Mouse (Mus musculus) neural tube, embryonic 11.5 days (tissue): ENCODE data around the gene Ncoa1. TPM values are rescaled to one million over a fixed set of nuclear protein-coding genes. Genes with fewer than 3 reads are reported as not detected.

Experiments used
- ATAC-seq: fragments of 200-750 bp; cut with Nextera tagmentation; 2 replicates; pipeline ENCODE4 v1.8.0; 2017; ENCODE audit warnings: moderate number of reproducible peaks, mild to moderate bottlenecking, moderate TSS enrichment, moderate library complexity; ENCODE audit not compliant: insufficient read depth, low FRiP score, low TSS enrichment
- DNase-seq: peaks from one replicate; pipeline ENCODE4 v3.0.0-alpha.2; 2015; ENCODE audit warnings: low spot score
- H3K27ac ChIP-seq: fragments of 300-500 bp; sonication (generic); 2 replicates; pipeline ENCODE4 v1.5.1; 2014; ENCODE audit warnings: low read depth, mild to moderate bottlenecking, low read length
- H3K27me3 ChIP-seq: fragments of 300-500 bp; sonication (generic); 2 replicates; pipeline ENCODE4 v1.6.1; 2014; ENCODE audit warnings: mild to moderate bottlenecking, low read length, mixed read lengths; ENCODE audit not compliant: control insufficient read depth, insufficient read depth
- H3K36me3 ChIP-seq: fragments of 300-500 bp; sonication (generic); 2 replicates; pipeline ENCODE4 v1.6.1; 2014; ENCODE audit warnings: mild to moderate bottlenecking, low read length, moderate library complexity, mixed read lengths; ENCODE audit not compliant: control insufficient read depth, insufficient read depth
- H3K4me1 ChIP-seq: fragments of 300-500 bp; sonication (generic); 2 replicates; pipeline ENCODE4 v1.6.1; 2014; ENCODE audit warnings: low read length, mixed read lengths; ENCODE audit not compliant: control insufficient read depth, insufficient read depth
- H3K4me2 ChIP-seq: fragments of 300-500 bp; sonication (generic); 2 replicates; pipeline ENCODE4 v1.6.1; 2014; ENCODE audit warnings: low read depth, mild to moderate bottlenecking, moderate library complexity
- H3K4me3 ChIP-seq: fragments of 300-500 bp; sonication (generic); 2 replicates; pipeline ENCODE4 v1.5.1; 2014; ENCODE audit warnings: low read depth, low read length
- H3K9ac ChIP-seq: fragments of 300-500 bp; sonication (generic); 2 replicates; pipeline ENCODE4 v1.6.1; 2014; ENCODE audit warnings: mild to moderate bottlenecking, low read length
- H3K9me3 ChIP-seq: fragments of 300-500 bp; sonication (generic); 2 replicates; pipeline ENCODE4 v1.6.1; 2016; ENCODE audit warnings: low read length; ENCODE audit not compliant: control insufficient read depth
- WGBS: fragments of 180-500 bp; shearing (Covaris S2); extraction: QIAGEN DNeasy Blood & Tissue Kit; methylation state at CpG from one replicate; pipeline ENCODE4 v1.1.7; 2014; 5-methylcytosine and 5-hydroxymethylcytosine counted together
- polyA plus RNA-seq: library from polyadenylated mRNA; unstranded; fragments of >200 nt; fragmentation: Nextera tagmentation; extraction: Ambion mirVana; gene quantifications from 2 replicates; pipeline ENCODE4 v1.2.1, GENCODE M21; 2014

Gene Ncoa1
- polyA plus RNA-seq, 1 experiment from 2014 or later = 9.3 TPM

- Histone ChIP-seq H3K4me3 (no peak overlapping the region), H3K27ac (no peak overlapping the region), H3K36me3 (no peaks in the 10 kb centered on the region), H3K27me3 (no peaks in the 10 kb centered on the region), H3K9ac (no peak overlapping the region), H3K9me3 (no peaks in the 10 kb centered on the region), H3K4me2 (no peak overlapping the region), H3K4me1 (no peaks in the 10 kb centered on the region)
- 82% methylated on average over 3 of the region's 3 CpGs for WGBS
- no peak for DNase-seq
- no peak for ATAC-seq
Measured at GRCm38 (mm10) chr12:4340325-4340924, 136.6 kb downstream of the Ncoa1 start.

GRCm38 (mm10) chr12:4323604-4324003, 153.4 kb downstream of the Ncoa1 start:
- Histone ChIP-seq H3K36me3 (no peaks in the 10 kb centered on the region), H3K9ac (no peak overlapping the region), H3K4me2 (no peak overlapping the region), H3K9me3 (no peaks in the 10 kb centered on the region), H3K27ac (no peak overlapping the region), H3K4me3 (no peak overlapping the region), H3K27me3 (no peaks in the 10 kb centered on the region), H3K4me1 (no peaks in the 10 kb centered on the region)
- ATAC-seq (no peak), DNase-seq (no peak)
- WGBS = 77% methylated on average over 5 of the region's 5 CpGs

GRCm38 (mm10) chr12:4322227-4322626, 154.8 kb downstream of the Ncoa1 start:
- no peak overlapping the region for H3K27ac ChIP-seq
- H3K4me2 ChIP-seq = no peak overlapping the region
- ATAC-seq (no peak), DNase-seq (no peak)
- no peaks in the 10 kb centered on the region for H3K36me3 ChIP-seq
- no peaks in the 10 kb centered on the region for H3K9me3 ChIP-seq
- H3K27me3 ChIP-seq = no peaks in the 10 kb centered on the region
- H3K4me3 ChIP-seq = no peak overlapping the region
- no peak overlapping the region for H3K9ac ChIP-seq
- H3K4me1 ChIP-seq = no peaks in the 10 kb centered on the region
- WGBS = 38% methylated on average over 2 of the region's 2 CpGs

- Histone ChIP-seq H3K4me2 (no peak overlapping the region), H3K27ac (no peak overlapping the region), H3K4me1 (no peaks in the 10 kb centered on the region), H3K4me3 (no peak overlapping the region), H3K9me3 (no peaks in the 10 kb centered on the region), H3K36me3 (no peaks in the 10 kb centered on the region), H3K9ac (no peak overlapping the region), H3K27me3 (no peaks in the 10 kb centered on the region)
- DNase-seq (no peak), ATAC-seq (no peak)
Measured at GRCm38 (mm10) chr12:4313824-4314223, 163.2 kb downstream of the Ncoa1 start.

DNA sequence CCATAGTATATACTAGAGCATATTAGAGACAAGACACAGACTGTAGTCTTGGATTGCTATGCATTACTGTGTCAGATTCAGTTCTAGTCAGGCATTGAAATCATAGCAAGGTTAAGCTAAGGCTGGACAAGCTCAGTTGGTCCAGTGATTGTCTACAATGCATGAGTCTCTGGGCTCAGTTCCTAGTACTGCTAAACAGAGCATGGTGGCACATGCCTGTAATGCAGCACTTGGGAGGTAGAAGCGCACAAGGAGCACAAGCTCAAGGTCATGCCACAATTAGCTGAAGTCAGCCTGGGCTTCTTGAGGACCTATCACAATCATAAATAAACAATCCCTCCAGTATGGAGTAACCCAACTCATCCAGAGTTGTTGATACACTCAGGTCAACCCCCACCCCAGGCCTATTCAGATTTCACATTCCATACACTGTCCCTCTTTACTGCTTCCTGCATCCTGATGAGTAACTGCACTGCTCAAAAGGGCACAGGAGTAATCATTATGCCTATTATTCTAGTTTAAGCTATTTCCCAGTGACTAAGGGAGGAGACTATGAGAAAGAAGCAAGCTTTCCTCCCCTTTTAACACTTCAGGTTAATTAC, 170.2 kb downstream of the Ncoa1 start:
- ATAC-seq (no peak), DNase-seq (no peak)
- Histone ChIP-seq H3K27me3 (no peaks in the 10 kb centered on the region), H3K4me3 (no peak overlapping the region), H3K36me3 (no peaks in the 10 kb centered on the region), H3K4me1 (no peaks in the 10 kb centered on the region), H3K9ac (no peak overlapping the region), H3K27ac (no peak overlapping the region), H3K4me2 (no peak overlapping the region), H3K9me3 (no peaks in the 10 kb centered on the region)
- WGBS = 89% methylated on average over 1 of the region's 1 CpGs

DNA sequence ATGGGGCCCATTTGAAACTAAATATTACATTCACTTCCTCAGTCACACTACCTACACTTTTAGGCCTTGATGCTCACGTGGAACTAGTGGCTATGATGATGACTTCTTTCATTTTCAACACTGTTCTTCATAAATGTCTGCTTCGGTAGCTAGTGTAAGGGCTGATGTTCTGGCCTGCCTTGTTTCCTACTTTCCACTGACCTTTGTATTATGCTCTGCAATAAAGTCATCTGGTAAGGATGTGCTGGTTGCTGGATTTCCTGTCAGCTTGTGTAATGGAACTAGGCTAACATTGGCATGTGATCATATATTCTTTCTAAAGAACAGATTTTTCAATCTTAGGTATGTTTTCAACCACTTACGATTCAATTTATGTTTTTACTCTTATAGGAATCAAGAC, 177.7 kb downstream of the Ncoa1 start:
- ATAC-seq (no peak), DNase-seq (no peak)

GRCm38 (mm10) chr12:4298626-4299025, 178.4 kb downstream of the Ncoa1 start:
- H3K36me3 ChIP-seq = no peaks in the 10 kb centered on the region
- 87% methylated on average over 4 of the region's 4 CpGs for WGBS
- no peak overlapping the region for H3K4me2 ChIP-seq
- ATAC-seq = no peak
- H3K9ac ChIP-seq = no peak overlapping the region
- H3K4me3 ChIP-seq = no peak overlapping the region
- no peaks in the 10 kb centered on the region for H3K4me1 ChIP-seq
- H3K9me3 ChIP-seq = no peaks in the 10 kb centered on the region
- H3K27me3 ChIP-seq = no peaks in the 10 kb centered on the region
- no peak for DNase-seq
- no peak overlapping the region for H3K27ac ChIP-seq

More for the DNA sequence above, 177.7 kb downstream of the Ncoa1 start:
- no peaks in the 10 kb centered on the region for H3K4me1 ChIP-seq
- H3K4me3 ChIP-seq = no peak overlapping the region
- H3K27ac ChIP-seq = no peak overlapping the region
- H3K9ac ChIP-seq = no peak overlapping the region
- no peaks in the 10 kb centered on the region for H3K9me3 ChIP-seq
- no peak overlapping the region for H3K4me2 ChIP-seq
- H3K36me3 ChIP-seq = no peaks in the 10 kb centered on the region
- H3K27me3 ChIP-seq = no peaks in the 10 kb centered on the region
- WGBS = 84% methylated on average over 3 of the region's 3 CpGs

DNA sequence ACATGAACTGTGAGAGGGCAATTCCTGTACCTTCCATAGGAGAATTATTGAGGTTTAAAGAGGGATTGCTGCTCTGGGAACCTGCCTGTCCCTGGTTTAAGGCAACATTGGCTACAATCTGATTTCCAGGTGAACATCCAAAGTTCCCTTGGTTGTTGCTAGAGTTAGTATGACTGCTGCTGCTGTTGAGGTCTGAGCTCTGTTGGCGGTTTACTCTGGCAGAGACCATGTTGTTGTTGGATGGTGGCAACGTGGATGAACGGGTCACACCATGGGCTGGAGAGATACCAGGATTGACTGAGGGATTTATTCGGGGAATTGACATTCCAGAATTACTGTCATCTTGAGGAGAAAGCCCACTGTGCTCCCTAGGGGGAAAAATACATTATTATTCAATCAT, 181.1 kb downstream of the Ncoa1 start:
- ATAC-seq (no peak), DNase-seq (no peak)
- no peaks in the 10 kb centered on the region for H3K36me3 ChIP-seq
- WGBS = 90% methylated on average over 4 of the region's 4 CpGs
- H3K4me2 ChIP-seq = no peak overlapping the region
- H3K9ac ChIP-seq = no peak overlapping the region
- H3K9me3 ChIP-seq = no peaks in the 10 kb centered on the region
- H3K4me3 ChIP-seq = no peak overlapping the region
- H3K27ac ChIP-seq = no peak overlapping the region
- H3K4me1 ChIP-seq = no peaks in the 10 kb centered on the region
- no peaks in the 10 kb centered on the region for H3K27me3 ChIP-seq

GRCm38 (mm10) chr12:4295281-4295680, 181.7 kb downstream of the Ncoa1 start:
- 81% methylated on average over 8 of the region's 8 CpGs for WGBS
- H3K9ac ChIP-seq = no peak overlapping the region
- no peaks in the 10 kb centered on the region for H3K9me3 ChIP-seq
- DNase-seq = no peak
- no peak for ATAC-seq
- no peaks in the 10 kb centered on the region for H3K4me1 ChIP-seq
- no peak overlapping the region for H3K4me2 ChIP-seq
- no peaks in the 10 kb centered on the region for H3K27me3 ChIP-seq
- H3K27ac ChIP-seq = no peak overlapping the region
- H3K36me3 ChIP-seq = no peaks in the 10 kb centered on the region
- no peak overlapping the region for H3K4me3 ChIP-seq
